ENCODE assay signal across 15 mouse cellular contexts in the genomic region with DNA sequence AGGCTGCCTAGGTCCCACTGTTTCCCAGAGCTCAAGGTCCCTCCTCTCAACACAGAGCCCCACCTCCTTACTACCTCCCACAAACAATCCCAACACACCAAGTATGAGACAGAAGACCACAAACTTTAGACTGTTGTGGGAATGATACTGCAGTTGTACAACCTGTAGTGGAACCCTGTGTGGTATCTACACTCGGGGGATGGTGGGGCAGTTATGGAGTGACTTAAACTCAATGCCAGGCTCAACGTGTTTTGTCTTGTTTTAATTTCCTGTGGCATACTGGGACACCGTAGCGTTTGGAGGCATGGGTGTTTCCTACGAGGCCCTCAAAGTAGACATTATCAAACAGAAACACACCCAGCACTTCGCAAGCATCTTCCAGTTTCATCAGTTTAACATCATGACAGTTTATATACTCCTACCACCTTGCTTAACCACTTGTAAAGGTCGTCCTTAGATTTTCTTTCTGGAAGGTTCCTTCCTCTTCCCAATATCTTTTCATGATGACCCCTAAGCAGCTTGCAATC. TPM values are rescaled to one million over a fixed set of nuclear protein-coding genes. Genes with fewer than 3 reads are reported as not detected.
DNase-seq lines count a peak whose midpoint lies in the region; ATAC-seq lines count a peak whose summit lies in the region.
"Had no signal": no experiment of that assay in that cellular context is flagged by ENCODE, and none has a peak within 500 bp of the region (broad histone marks: within the 10 kb centered on the region; RNA-seq: fewer than 3 reads in every experiment).

No protein-coding gene starts in this region.

- intact Hi-C loops in heart, postnatal 36 days (cut with DNase I), result no loop called here

- H3K4me1 ChIP-seq in heart, embryonic 15.5 days (replicated peaks), result peaks cover 20% of the 10 kb centered on the region
- peaks cover 73% of the 10 kb centered on the region for H3K4me1 ChIP-seq in erythroblast, embryonic 14.5 days (ENCODE audit: control insufficient read depth)
- peaks cover 34% of the 10 kb centered on the region for H3K4me1 ChIP-seq in liver, embryonic 16.5 days (ENCODE audit: control insufficient read depth, low read depth, low read length)
- no peaks in the 10 kb centered on the region for H3K4me1 ChIP-seq in forebrain, embryonic 14.5 days (ENCODE audit: control insufficient read depth, insufficient read depth, low read length)

- no peak overlapping the region for H3K4me3 ChIP-seq in heart, embryonic 15.5 days
- peak overlapping the region; percentile 50 for H3K4me3 ChIP-seq in erythroblast, embryonic 14.5 days (replicated peaks)
- H3K4me3 ChIP-seq in liver, embryonic 16.5 days (ENCODE audit: low read depth, low read length), result peak overlapping the region; percentile 31
- no peak overlapping the region for H3K4me3 ChIP-seq in forebrain, embryonic 14.5 days (ENCODE audit: low read depth, low read length)
- H3K4me3 ChIP-seq: embryonic facial prominence, embryonic 12.5 days; limb, embryonic 13.5 days had no signal

- H3K4me2 ChIP-seq in heart, embryonic 15.5 days, result no peak overlapping the region
- H3K4me2 ChIP-seq in liver, embryonic 16.5 days (ENCODE audit: low read depth, low read length), result peak overlapping the region; percentile 65
- H3K4me2 ChIP-seq in forebrain, embryonic 14.5 days (ENCODE audit: low read length), result no peak overlapping the region
- H3K4me2 ChIP-seq: embryonic facial prominence, embryonic 12.5 days; limb, embryonic 13.5 days had no signal

- no peak overlapping the region for H3K9ac ChIP-seq in heart, embryonic 15.5 days
- peak overlapping the region; percentile 44 for H3K9ac ChIP-seq in liver, embryonic 16.5 days (ENCODE audit: low read depth, low read length)
- H3K9ac ChIP-seq in forebrain, embryonic 14.5 days (ENCODE audit: low read length), result no peak overlapping the region
- H3K9ac ChIP-seq: embryonic facial prominence, embryonic 12.5 days; forebrain, postnatal 0 days; limb, embryonic 13.5 days had no signal

- 80% methylated on average over 7 of the region's 7 CpGs for WGBS in heart, embryonic 15.5 days
- 16% methylated on average over 7 of the region's 7 CpGs for WGBS in liver, embryonic 16.5 days (ENCODE audit: insufficient replicate concordance)
- WGBS in forebrain, embryonic 14.5 days, result 89% methylated on average over 7 of the region's 7 CpGs

- H3K9me3 ChIP-seq in heart, embryonic 15.5 days (replicated peaks), result peaks cover 1% of the 10 kb centered on the region; the same call in 1 of the 2 replicates
- peaks cover 6% of the 10 kb centered on the region for H3K9me3 ChIP-seq in erythroblast, embryonic 14.5 days (ENCODE audit: control insufficient read depth, low read length)
- H3K9me3 ChIP-seq in liver, embryonic 16.5 days (replicated peaks; ENCODE audit: control insufficient read depth, low read length), result no peaks in the 10 kb centered on the region
- H3K9me3 ChIP-seq in forebrain, embryonic 14.5 days (replicated peaks; ENCODE audit: control insufficient read depth, low read length), result 0 out of 2 replicates have a peak, but pooled peaks cover 3% of the 10 kb centered on the region

- no peaks in the 10 kb centered on the region for H3K27me3 ChIP-seq in heart, embryonic 15.5 days
- no peaks in the 10 kb centered on the region for H3K27me3 ChIP-seq in erythroblast, embryonic 14.5 days (ENCODE audit: control insufficient read depth)
- no peaks in the 10 kb centered on the region for H3K27me3 ChIP-seq in liver, embryonic 16.5 days (ENCODE audit: control insufficient read depth, insufficient read depth, low read depth, low read length)
- no peaks in the 10 kb centered on the region for H3K27me3 ChIP-seq in forebrain, embryonic 14.5 days (replicated peaks; ENCODE audit: control insufficient read depth, insufficient read depth, low read length)
- H3K27me3 ChIP-seq: embryonic facial prominence, embryonic 12.5 days; limb, embryonic 13.5 days had no signal

- H3K27ac ChIP-seq in heart, embryonic 15.5 days, result peak overlapping the region; percentile 22; the same call in 1 of the 2 replicates
- H3K27ac ChIP-seq in liver, embryonic 16.5 days (ENCODE audit: low read length), result peak overlapping the region; percentile 91
- H3K27ac ChIP-seq in forebrain, embryonic 14.5 days (ENCODE audit: low read depth, low read length), result no peak overlapping the region
- H3K27ac ChIP-seq: embryonic facial prominence, embryonic 12.5 days; limb, embryonic 13.5 days had no signal

- no peak for ATAC-seq in heart, embryonic 15.5 days (replicated peaks; ENCODE audit: insufficient number of reproducible peaks, insufficient read depth, low FRiP score, low read depth)
- peak; percentile 81 for ATAC-seq in liver, embryonic 16.5 days (ENCODE audit: low read depth)
- ATAC-seq in forebrain, embryonic 14.5 days, result no peak
- no peak for ATAC-seq in CD4-positive, CD25-positive, alpha-beta regulatory T cell, adult 4 months
- ATAC-seq: activated CD4-positive, CD25-positive, alpha-beta regulatory T cell, adult 4 months; forebrain, postnatal 0 days had no signal

- DNase-seq in heart, postnatal 36 days, result no peak
- DNase-seq in 416B (ENCODE audit: low read depth), result peak; percentile 58
- no peak for DNase-seq in forebrain, embryonic 14.5 days (ENCODE audit: low spot score)
- DNase-seq in spleen, adult 18-20 months, result no peak
- DNase-seq: B cell, adult 2 months; forebrain, postnatal 0 days; retina, postnatal 1 day had no signal

- H3K36me3 ChIP-seq in heart, embryonic 15.5 days, result no peaks in the 10 kb centered on the region
- peaks cover 3% of the 10 kb centered on the region; the same call in 1 of the 2 replicates for H3K36me3 ChIP-seq in erythroblast, embryonic 14.5 days (ENCODE audit: control insufficient read depth)
- H3K36me3 ChIP-seq in liver, embryonic 16.5 days (ENCODE audit: control insufficient read depth, insufficient read depth), result no peaks in the 10 kb centered on the region
- no peaks in the 10 kb centered on the region for H3K36me3 ChIP-seq in forebrain, embryonic 14.5 days (ENCODE audit: control insufficient read depth, insufficient read depth, low read length)
- H3K36me3 ChIP-seq: embryonic facial prominence, embryonic 12.5 days; G1E had no signal

RNA-seq across cellular contexts. Expression of a gene that starts 58.4 kb away (rescaled TPM):
- 18.9 and 23.5 TPM in 2 replicates for polyA plus RNA-seq in heart, embryonic 15.5 days (2015; fragmentation: Nextera tagmentation; extraction: Ambion mirVana)
- 10 to 100 TPM; 16.2 to 18.7 TPM for total RNA-seq in heart, postnatal 36 days (2021)
- 0.01 and 0.03 TPM in 2 replicates for polyA plus RNA-seq in erythroblast, embryonic 14.5 days (2012)
- 5.4 and 5.8 TPM in 2 replicates for polyA plus RNA-seq in liver, embryonic 16.5 days (2015; fragmentation: Nextera tagmentation; extraction: Ambion mirVana)
- polyA plus RNA-seq in forebrain, embryonic 14.5 days (2014; fragmentation: Nextera tagmentation; extraction: Ambion mirVana), result 43.1 and 43.9 TPM in 2 replicates
- 10 to 100 TPM; 33.6 to 39.2 TPM for polyA plus RNA-seq in CD4-positive, CD25-positive, alpha-beta regulatory T cell, adult 4 months (2017; shearing (Covaris generic))

Comparison
In these comparisons a context has a peak if more than half of its experiments do, and no peak if none do; other contexts are left out.
1. H3K4me3 ChIP-seq: peak in erythroblast, embryonic 14.5 days (single experiment) and liver, embryonic 16.5 days (single experiment); none in heart, embryonic 15.5 days (single experiment) and forebrain, embryonic 14.5 days (single experiment).